Mouse (Mus musculus): ENCODE data around the gene P2rx6. TPM values are rescaled to one million over a fixed set of nuclear protein-coding genes. Genes with fewer than 3 reads are reported as not detected.

The P2rx6 gene
- polyA plus RNA-seq, 1 experiment from 2014 or later = 3.0 TPM

Other genes with a start within 250 kb of the P2rx6 start
- gene Serpind1, start 230.5 kb upstream of the P2rx6 start, polyA plus RNA-seq (2015; fragmentation: Nextera tagmentation; extraction: Ambion mirVana) = 4.4 and 6.0 TPM in 2 replicates
- 24.2 and 24.4 TPM in 2 replicates for gene Snap29, start 155.9 kb upstream of the P2rx6 start, polyA plus RNA-seq (2015; fragmentation: Nextera tagmentation; extraction: Ambion mirVana)
- 58.1 and 70.6 TPM in 2 replicates for gene Pi4ka, start 155.6 kb upstream of the P2rx6 start, polyA plus RNA-seq (2015; fragmentation: Nextera tagmentation; extraction: Ambion mirVana)
- 74.3 and 74.6 TPM in 2 replicates for gene Crkl, start 109.9 kb upstream of the P2rx6 start, polyA plus RNA-seq (2015; fragmentation: Nextera tagmentation; extraction: Ambion mirVana)
- 13.4 and 14.8 TPM in 2 replicates for gene Aifm3, start 72.3 kb upstream of the P2rx6 start, polyA plus RNA-seq (2015; fragmentation: Nextera tagmentation; extraction: Ambion mirVana)
- 140 and 149 TPM in 2 replicates for gene Lztr1, start 53.2 kb upstream of the P2rx6 start, polyA plus RNA-seq (2015; fragmentation: Nextera tagmentation; extraction: Ambion mirVana)
- 65.1 and 65.8 TPM in 2 replicates for gene Thap7, start 30.7 kb upstream of the P2rx6 start, polyA plus RNA-seq (2015; fragmentation: Nextera tagmentation; extraction: Ambion mirVana)
- 1.7 and 1.8 TPM in 2 replicates for gene Lrrc74b, start 638 bp upstream of the P2rx6 start, polyA plus RNA-seq (2015; fragmentation: Nextera tagmentation; extraction: Ambion mirVana)
- 53.9 and 54.6 TPM in 2 replicates for gene Slc7a4, start 21.3 kb downstream of the P2rx6 start, polyA plus RNA-seq (2015; fragmentation: Nextera tagmentation; extraction: Ambion mirVana)
- 23.6 and 30.4 TPM in 2 replicates for gene Smpd4, start 57.5 kb downstream of the P2rx6 start, polyA plus RNA-seq (2015; fragmentation: Nextera tagmentation; extraction: Ambion mirVana)
- gene Ccdc74a, start 84.6 kb downstream of the P2rx6 start, polyA plus RNA-seq (2015; fragmentation: Nextera tagmentation; extraction: Ambion mirVana) = 16.6 and 18.0 TPM in 2 replicates
- gene Med15, start 171.0 kb downstream of the P2rx6 start, polyA plus RNA-seq (2015; fragmentation: Nextera tagmentation; extraction: Ambion mirVana) = 43.2 and 52.6 TPM in 2 replicates
- 90.2 and 98.7 TPM in 2 replicates for gene Klhl22, start 197.7 kb downstream of the P2rx6 start, polyA plus RNA-seq (2015; fragmentation: Nextera tagmentation; extraction: Ambion mirVana)
- 1.4 TPM in 2 replicates for gene Scarf2, start 235.4 kb downstream of the P2rx6 start, polyA plus RNA-seq (2015; fragmentation: Nextera tagmentation; extraction: Ambion mirVana)